Mouse (Mus musculus): ENCODE data around the gene Plcb4.
"Not testable (repeated sequence)": the region's sequence is repeated elsewhere in the genome, so short reads cannot be mapped to it uniquely, and the experiment has no call there.

Gene Plcb4

DNA sequence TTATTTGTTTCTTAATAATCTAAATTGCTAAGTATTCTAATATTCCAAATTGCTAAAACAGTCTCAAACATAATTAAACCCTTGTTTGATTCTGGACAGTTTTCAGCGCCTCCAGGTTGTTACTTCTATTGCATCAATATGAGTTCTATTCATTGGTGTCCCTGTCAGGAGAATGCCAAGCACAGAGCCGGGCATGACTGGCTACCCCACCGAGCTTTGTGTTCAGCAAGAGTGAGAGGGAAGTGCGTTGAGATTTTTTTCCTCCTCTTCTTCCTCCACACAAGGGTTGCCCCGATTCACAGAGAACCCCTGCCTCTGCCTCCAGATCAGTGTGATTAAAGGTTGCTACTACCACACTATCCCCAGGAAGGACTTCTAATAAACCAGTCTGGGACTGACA is 53.5 kb downstream of the Plcb4 start:
- DNase-seq (ENCODE audit: inconsistent age in 2 of 2, low spot score in 1 of 2): peak in 1 of 2 experiments; percentile 45

DNA sequence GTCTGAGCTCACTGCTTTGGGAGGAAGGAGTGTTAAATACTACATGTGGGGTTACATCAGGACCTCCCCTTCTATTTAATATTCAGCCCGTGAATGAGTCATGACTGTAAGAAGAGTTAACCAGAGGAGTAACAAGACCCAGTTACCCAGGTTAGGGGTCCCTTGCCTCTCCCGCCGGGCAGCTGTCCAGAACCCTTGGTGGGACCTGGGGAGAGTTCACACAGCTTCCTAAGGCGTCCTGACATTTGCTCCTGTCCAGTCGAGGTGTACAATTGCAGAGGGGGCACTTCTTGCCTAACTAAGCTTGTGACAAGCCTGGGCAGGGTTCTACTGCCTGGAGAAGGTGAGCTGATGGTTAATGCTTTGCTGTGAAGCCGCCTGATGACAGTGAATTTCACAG is 54.1 kb downstream of the Plcb4 start:
- DNase-seq (ENCODE audit: inconsistent age in 2 of 2, low spot score in 1 of 2): no peak

DNA sequence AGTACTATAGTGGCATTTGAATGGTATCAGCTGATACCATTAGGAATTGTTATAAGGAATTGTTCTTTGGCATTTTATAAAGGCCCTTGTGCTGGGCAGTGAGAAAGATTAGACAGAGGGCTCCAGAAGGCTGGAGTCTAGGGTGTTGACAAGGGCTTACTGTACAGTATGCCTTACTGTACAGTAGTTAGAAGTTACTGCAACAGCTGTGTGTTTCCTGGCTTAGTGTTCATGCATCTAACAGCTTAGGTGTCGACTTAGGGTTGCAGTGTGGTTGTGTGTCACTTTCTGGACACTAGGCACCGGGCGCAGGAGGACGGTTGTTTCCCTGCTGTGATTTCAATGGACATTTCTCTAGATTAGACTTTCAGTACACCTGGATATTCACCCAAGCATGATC is 57.4 kb downstream of the Plcb4 start:
- DNase-seq (ENCODE audit: inconsistent age in 2 of 2, low spot score in 1 of 2): no peak

DNA sequence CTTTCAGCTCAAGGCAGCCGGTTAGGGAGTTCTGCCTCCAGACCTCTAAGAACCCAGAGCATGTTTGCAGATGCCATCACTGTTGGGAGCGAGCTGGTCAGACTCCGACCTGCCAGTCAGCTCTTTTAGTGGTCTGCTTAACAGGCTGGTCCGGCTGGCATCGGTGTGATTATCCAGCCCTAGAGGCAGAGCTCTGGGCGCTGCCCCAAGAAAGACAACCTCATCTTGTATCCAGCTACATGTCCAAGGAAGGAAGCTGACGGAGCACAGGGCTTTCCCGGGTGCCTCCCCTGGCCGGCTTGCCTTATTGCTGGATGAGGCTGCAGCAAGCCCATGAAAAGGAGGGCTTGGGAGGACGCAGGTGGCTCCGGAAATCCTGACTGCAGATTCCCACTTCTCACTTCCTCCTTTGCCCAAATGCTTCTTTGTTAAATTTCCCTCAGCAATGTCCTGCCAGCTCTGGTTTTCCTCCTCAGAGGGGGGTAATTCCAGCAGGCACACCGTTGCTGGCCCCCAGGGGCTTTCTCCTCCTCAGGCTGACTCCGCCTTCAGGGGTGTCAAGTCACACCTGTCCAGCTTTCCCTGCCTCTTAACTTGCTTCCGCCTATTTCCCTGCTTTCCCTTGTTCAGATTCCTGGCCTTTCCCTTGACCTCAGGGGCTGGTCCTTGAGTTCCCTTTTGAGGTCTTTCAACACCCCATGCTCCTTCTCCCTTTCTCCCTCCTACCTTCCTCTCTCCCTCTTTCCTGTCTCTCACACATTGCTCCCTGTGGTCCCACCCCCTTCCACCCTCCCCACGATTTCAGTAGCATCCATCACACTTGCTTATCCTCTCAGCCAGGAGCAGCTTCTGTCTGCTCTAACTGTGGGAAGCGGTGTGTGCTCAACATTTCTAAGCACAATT is 58.7 kb downstream of the Plcb4 start:
- DNase-seq (ENCODE audit: inconsistent age in 2 of 2, low spot score in 1 of 2): peak in 1 of 2 experiments; percentile 64

DNA sequence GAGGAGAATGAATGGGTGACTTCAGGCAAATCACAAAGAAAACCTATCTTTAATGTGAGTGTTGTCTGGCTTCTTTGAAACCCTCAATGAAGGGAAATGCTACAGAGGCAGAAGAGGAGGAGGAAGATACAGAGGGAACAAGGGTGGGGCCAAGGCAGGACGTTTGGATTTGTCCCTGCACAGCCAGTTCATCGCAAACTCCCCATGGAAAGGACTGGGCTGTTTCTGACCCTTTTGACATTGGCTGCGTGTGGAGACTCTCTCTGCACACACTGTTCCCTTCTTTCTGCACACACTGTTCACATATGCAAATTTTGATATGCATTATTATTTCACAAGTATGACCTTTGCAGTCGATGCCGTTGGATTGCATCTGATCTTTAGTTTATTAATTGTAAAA is 63.3 kb downstream of the Plcb4 start:
- no peak for DNase-seq (ENCODE audit: inconsistent age in 2 of 2, low spot score in 1 of 2)

DNA sequence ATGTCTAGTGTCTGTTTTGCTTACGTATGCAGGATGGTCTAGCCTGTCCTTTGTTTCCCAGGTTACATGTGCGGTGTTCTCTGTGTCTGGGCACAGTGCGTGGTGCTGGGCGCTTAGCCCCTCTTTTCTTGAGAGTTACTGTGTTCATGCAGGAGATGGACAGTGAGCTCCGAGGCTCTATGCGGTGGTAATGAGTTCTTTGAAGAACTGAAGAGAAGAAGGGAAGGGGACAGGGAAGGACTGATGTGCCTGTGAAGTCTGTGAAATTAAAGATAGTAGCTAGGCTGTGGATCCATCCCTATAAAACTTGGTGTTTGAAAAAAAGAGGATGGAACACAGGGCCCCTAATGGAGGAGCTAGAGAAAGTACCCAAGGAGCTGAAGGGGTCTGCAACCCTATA is 64.6 kb downstream of the Plcb4 start:
- DNase-seq (ENCODE audit: inconsistent age in 2 of 2, low spot score in 1 of 2): no peak

DNA sequence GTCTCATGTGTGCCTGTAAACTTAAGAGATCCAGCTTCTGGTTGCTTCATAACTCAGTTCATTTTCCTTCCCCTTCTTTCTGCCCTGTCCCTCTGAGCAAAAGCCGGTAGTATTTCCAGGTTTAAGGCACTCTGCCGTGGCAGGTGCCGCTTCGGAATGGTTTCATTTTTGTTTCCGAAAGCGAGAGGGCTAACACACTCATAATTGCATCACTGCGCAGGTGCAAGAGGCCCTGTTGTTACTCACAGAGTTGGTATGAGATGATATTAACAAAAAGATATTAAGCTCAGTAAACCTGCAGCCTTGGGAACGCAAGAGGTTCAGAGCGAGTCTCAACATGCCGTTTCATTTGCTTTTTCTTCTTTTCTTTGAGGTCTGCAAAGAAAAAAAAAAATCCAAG is 65.7 kb downstream of the Plcb4 start:
- DNase-seq (ENCODE audit: inconsistent age in 2 of 2, low spot score in 1 of 2): no peak

DNA sequence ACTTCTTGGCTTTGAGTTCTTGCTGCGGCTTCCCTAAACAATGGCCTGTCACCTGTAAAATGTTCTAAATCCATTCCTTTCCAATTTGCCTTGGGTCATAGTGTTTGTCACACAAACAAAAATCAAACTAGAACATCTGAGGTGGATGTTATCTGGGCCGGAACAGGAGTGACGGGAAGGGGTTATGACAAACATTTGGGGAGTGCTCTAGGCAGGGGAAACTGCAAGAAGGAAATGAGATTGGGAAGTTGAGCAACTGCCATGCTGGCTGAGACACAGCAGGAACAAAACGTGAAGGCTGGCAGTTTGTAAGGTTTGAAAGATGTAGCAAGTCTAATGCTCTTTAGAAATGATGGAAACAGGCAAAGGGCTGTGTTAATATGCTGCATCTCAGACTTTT is 66.6 kb downstream of the Plcb4 start:
- peak in 1 of 2 experiments; percentile 59 for DNase-seq (ENCODE audit: inconsistent age in 2 of 2, low spot score in 1 of 2)

DNA sequence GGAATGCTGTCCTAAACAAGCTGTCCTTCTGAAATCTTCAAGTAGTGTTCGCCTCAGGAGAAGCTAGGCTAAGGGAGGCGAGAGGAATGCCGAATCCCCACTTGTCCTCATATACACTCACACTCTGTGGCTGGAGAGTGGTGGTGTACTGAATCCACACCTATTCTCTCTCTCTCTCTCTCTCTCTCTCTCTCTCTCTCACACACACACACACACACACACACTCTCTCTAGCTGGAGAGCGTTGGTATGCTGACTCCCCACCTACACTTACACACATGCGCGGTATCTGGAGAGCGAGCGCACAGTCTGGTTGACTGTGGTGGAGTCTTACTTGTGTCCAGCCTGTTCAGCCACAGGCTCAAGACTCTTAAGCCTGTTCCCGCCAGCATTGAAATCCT is 68.3 kb downstream of the Plcb4 start:
- no peak for DNase-seq (ENCODE audit: inconsistent age in 2 of 2, low spot score in 1 of 2)

DNA sequence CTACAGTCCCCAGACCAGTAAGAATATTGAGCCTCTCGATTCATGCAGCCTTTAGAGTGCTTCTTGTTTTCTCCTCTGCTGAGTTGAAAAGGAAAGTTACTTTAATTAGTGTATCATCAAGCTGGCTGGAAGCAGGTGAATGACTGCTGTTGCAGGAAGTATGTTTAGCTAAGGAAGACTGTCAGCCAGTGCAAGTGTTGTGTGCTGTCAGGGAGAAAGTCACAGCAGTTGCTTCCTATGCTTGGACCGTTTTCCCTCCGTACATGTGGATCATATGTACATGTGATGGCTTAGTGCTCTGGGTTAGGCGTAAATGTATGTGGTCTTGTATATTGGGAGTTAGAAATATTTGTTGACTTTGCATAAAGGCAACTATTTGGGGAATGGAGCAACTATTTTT is 69.1 kb downstream of the Plcb4 start:
- DNase-seq (ENCODE audit: inconsistent age in 2 of 2, low spot score in 1 of 2): no peak

DNA sequence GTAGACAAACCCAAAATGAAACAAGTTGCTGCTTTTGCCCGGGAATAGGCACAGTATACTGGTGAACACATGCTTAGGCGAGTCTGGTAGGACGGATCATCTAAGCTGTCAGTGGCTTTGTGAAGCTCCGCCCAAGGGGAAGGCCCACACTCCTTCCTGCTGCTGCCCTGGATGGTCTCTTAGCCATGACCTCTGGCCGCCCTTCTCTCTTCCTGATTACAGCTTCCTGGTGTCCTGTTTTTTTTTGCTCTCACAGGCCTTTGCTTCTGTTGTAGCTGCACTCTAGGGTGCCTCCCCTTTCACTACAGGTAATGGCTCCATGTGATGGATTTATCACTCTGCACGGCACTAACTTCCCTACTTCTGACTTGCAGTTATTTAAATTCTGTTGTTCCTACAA is 72.8 kb downstream of the Plcb4 start:
- DNase-seq (ENCODE audit: inconsistent age in 2 of 2, low spot score in 1 of 2): peak; percentile 59 to 67

DNA sequence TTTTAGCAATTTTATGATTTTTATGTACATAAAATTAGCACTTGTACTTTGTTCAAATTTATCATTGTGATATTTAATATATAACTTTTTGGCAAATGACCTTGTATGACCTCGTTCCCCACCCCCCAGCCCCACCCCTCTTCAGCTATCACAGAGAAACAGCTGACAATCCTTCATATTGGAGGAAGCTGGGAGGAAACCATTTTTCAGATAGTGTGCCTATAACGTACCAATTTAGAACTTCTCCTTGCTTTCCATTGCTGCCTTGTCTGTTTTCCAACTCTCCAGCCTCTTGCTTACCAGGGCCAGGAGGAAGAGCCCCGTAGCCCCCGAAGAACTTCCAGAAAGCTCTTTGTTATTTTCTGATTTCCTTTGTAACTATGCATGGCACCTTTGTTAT is 73.8 kb downstream of the Plcb4 start:
- DNase-seq (ENCODE audit: inconsistent age in 2 of 2, low spot score in 1 of 2): no peak

DNA sequence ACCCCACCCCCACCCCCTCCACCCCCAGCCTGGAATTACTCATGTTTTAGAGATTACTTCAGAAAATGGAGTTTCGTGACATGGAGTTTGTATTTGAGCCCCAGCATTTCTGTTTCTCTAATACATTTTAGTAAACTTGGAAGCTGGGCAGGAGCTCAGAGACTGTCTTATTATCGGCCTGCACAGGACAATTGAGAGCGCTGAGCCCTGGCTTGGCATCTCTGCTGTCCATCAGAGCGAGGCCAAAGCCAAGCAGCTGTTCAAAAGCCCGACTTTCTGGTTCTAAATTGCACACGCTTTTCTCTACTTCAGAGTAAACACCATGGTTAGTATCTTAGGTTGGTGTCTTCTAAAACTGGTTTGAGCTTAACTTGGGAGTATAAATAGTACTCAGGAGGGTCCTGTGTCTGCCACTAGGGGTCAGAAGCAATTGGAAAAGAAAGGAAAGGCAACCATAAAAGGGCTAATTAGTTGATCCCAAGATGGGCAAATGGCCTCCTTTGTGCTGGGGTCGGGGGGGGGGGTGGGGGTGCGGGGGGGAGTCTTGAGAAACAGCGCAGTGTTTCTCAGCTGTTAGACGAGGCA is 75.2 kb downstream of the Plcb4 start:
- DNase-seq (ENCODE audit: inconsistent age in 2 of 2, low spot score in 1 of 2): no peak

DNA sequence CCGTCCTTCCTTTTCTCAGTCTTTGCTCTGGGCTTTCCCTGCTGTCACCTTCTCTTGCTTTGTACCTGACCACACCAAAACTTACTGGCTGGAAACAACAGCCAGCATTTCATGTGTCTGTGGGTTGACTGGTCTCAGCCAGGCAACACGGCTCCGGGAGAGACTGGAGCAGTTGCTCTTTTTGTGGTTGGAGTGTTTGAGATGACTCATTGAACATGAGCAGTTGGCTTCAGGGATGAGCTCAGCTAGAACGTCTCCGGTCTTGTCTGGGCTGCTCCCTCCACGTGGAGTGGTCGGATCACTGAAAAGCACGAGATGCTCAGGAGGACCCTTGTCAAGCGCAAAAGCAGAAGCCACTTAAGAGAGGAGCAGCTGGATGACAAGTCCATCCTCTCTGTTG is 78.7 kb downstream of the Plcb4 start:
- DNase-seq (ENCODE audit: inconsistent age in 2 of 2, low spot score in 1 of 2): peak in 1 of 2 experiments; percentile 36

DNA sequence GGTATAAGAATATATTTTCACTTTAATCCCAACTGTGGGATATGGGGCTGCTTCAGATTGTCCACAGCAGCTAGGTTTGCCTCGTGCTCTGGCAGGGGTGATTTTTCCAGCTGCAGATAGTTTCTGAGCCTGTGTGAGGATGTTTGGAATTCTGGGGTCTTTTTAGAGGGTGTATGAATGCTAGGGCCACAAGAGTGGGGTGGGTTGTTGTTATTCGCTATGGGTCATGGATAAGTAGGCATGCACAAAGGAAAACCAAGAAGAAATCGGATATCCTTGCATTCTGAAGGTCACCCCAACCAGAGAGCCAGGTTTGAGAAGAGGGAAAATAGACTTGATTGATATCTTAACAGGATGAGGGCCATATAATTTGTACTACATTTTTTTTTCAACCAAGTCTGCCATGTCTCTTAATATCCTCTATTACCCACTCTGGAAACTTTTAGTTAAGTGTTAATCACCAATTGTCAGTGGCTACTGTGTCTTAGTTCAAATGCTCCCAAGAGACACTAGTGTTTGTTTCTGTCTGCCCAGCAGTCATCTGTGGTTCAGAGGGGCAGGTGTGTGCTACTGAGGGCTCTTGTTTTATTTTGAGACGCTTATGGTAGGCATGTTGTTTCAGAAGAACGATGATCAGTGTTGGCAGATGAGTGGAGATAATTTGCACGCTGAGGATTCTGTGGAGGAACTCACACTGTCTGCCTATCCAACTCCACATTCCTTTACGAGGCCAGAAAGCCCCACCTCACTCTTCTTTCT is 79.4 kb downstream of the Plcb4 start:
- not testable (repeated sequence) for DNase-seq (ENCODE audit: inconsistent age in 2 of 2, low spot score in 1 of 2)

DNA sequence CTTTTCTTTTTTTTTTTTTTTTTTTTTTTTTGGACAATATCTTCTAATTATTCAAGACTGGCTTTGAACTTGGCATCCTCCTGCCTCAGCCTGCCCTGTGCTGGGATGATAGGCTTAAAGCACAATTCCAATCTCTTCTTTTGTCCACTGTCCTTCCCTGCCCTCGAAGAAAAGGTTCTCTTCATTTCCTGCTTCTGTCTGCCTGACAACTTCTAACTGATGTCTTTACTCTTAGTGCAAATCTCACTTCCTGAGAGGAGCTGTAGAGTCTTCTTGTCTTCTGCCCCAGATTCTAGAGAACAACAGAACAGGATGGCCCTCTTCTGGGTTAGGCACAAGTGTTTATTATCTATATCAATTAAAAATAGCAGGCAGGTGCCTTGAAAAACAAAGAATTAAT is 80.1 kb downstream of the Plcb4 start:
- DNase-seq (ENCODE audit: inconsistent age in 2 of 2, low spot score in 1 of 2): no peak

DNA sequence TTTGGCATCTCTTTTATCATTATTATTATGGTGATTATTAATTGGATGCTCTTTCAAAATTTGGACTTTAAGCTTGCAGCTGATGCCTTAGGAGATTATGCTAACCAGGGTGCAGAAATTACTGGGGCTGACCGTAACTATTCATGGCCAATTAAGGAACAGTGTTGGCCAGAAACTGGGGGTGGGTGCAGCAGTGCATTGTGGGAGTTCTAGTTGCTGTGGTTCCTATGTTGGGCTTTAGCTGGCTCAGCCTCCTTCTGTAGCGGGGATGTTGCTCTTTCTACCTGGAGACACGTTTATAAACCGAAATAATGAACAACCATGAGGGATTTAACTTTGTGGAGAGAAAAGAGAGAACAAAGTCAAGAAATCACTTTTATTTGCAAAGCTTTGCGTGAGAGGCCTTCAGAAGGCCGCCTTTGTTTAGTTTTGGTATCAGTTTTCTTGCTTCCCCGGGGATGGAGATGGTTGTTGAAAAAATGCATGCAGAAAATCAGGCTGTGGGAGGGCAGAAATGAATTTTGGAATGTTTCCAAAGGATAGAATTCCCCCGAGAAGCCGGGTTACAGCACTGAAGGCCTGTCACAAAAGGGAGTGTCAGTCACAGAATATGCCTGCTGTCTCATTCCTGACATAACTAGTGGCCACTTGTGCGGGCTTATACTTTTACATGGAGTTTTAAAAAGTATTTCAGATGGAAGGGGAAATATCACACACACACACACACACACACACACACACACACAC is 84.3 kb downstream of the Plcb4 start:
- DNase-seq (ENCODE audit: inconsistent age in 2 of 2, low spot score in 1 of 2): no peak

DNA sequence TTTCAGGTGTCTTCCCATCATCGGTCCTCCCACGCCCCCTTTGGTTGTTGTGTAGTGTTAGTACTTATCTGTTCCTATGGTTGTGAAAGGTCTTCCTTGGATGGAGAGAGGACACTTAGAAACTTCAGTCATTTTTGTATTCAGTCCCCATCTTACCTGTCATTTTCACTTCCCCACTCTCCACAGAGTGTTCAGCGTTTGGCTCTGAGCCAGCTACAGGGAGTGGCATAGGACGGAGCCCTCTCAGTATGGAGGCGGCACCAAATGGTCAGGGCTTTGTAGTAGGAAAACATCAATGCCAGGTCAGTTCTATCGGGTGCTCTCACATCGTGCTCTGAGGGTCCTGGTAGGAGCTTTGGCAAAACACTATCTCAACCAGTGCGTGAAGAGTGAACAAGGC is 85.9 kb downstream of the Plcb4 start:
- no peak for DNase-seq (ENCODE audit: inconsistent age in 2 of 2, low spot score in 1 of 2)

DNA sequence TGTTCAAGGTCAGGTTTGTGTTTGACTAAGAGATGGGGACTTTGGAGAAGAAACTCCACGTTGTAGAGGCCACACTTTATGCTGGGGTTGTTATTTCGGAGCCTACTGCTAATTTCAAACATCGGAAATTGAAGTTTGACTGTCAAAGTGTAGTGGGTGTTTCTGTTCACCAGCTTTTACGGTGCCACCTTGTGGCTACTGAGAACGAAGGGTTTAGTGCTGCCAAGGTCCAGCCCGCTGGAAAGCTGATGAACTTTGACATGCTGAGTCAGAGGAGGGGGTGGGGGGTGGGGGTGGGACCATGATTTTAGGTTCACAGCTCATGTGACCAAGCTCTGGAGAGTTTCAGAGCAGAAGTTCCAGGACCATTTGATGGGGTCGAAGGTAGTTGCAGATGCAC is 86.3 kb downstream of the Plcb4 start:
- peak in 1 of 2 experiments; percentile 42 for DNase-seq (ENCODE audit: inconsistent age in 2 of 2, low spot score in 1 of 2)

DNA sequence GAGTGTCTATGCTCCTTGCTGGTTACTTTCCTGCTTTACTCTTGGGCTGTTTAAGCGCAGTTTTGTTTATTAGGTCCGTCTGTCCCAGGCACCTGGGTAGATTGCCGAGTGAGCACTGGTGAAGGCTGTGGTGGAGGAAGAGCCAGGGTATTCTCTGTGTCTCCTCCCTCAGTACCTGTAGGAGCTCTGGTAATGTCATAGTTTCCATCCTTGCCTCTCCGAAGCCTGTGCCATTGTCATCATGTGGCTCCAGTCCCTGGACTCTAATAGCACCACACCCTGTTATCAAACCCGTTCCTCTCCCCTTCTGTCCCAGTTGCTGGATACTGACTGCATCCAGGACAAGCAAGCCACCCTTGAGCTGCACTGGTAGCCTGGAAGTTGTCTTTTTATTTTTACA is 89.6 kb downstream of the Plcb4 start:
- no peak for DNase-seq (ENCODE audit: inconsistent age in 2 of 2, low spot score in 1 of 2)

DNA sequence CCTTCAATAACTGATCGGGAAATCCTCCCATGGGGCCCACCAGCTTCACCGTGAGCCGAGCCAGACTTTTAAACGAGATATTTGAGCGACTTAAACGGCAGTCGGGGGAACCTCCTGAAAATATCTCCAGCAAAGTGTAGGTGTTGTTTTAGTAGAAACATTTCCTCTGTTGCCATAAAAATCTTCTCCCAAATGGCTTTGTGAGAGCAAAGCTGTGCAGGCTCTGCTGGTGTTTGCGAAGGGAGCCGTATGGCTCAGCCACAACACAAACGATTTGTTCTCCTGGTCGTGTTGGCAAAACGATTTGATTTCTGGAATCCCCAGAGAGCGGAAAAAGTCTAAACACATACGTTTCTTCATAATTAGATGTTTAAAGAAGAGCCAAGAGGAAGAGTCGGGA is 90.8 kb downstream of the Plcb4 start:
- no peak for DNase-seq (ENCODE audit: inconsistent age in 2 of 2, low spot score in 1 of 2)
